Mouse (Mus musculus) B cell, adult 2 months (primary cell): Measurements from ENCODE around the gene Ralgps1.

ENCODE experiments used
- DNase-seq, 2 experiments: peaks; one replicate each; pipeline ENCODE4 v3.0.0; 2022

Ralgps1 gene

DNA sequence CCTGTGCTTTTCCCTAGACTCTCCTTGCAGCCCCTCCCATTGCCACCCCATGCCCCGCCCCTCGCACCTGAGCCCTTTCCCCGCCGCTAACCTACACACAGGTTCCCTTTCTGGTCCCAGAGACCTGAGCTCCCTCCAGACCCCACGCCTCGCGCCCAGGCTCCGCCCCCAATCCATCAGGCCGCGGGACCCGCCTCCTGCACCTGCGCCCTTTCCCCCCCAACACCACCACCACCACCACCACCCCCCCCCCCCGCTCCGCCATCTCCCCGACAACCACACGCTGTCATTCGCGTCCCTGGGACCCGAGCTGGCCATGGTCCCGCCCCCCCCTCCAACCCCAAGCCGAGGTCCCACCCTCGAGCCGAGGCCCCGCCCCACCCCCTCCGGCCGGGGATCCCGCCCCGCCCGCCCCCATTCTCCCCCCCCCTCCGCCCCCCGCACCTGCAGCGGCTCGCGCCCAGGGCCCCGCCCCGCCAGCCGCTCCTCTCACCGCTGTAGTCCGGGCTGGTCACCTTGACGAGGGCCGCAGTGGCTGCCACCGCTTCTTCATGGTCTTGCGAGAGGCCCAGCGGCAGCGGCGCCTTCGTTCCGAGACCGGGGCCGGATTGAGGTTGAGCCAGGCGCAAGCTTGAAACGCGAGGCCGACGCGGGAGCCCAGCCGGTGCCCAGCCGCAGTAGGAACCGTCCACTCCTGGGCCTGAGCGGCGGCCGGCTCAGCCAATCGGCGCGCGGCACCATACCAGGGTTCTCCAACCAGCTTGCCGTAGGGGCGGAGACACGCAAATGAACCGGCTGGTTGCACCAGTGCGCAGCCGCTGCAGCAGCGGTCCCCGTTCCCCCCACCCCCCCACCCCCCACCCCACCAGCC is at the start of gene Ralgps1:
Gene Ralgps1, minus strand, starts transcription at position 710 of the 871 bp plus-strand sequence.
- DNase-seq: peak; percentile 89 to 90

DNA sequence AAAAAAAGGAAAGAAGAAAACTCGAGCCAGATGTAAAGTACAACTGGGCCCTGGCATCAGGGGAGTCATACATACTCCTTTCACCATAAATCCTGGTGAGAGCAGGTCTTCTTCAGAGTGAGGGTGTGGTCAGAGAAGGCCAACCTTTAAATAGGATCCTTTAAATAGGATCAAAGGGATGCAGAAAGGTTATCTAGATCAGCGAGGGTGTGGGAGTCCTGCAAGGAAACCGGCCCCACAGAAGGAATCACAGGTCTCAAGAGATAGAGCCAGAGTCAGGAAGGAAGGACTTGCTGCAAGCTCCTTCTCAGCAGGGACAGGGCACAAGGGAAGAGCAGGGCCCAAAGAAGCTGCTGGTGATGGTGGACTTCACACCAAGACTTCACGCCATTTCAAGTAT is 46.2 kb upstream of the Ralgps1 start:
- no peak for DNase-seq

DNA sequence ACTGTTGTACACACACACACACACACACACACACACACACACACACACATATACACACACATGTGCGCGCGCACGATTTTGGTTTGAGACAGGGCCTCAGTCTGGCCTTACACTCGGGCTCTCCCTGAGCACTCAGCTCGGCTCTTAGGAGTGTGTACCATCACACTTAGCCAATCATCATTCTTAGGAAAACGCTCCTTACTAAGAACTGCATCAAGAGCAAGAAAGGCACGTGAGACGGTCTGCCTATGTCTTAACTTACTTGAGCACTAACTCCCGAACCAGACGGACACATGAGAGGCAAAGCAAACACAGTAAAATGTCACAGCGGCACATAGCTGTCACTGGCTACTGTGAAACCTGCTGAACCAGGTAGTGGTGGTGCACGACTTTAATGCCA is 42.7 kb upstream of the Ralgps1 start:
- DNase-seq: no peak

DNA sequence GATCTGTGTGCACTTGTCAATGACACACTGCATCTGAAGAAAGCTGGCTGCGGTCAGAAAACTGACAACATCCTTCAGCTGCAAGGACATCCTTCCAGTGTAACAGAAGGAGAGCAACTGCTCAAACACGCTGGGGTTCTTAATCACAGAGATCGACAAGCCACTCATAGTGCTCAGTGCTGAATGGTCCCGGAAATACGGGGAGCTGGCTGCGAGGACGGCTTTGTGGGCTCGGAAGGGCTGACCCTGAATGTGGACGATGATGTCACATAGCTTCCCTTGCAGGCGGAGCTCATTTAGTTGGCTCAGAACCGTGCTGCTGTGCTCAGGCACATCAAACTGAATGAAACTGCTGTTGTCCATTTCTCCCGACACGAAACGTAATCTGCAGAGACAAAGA is 40.8 kb upstream of the Ralgps1 start:
- DNase-seq: no peak

DNA sequence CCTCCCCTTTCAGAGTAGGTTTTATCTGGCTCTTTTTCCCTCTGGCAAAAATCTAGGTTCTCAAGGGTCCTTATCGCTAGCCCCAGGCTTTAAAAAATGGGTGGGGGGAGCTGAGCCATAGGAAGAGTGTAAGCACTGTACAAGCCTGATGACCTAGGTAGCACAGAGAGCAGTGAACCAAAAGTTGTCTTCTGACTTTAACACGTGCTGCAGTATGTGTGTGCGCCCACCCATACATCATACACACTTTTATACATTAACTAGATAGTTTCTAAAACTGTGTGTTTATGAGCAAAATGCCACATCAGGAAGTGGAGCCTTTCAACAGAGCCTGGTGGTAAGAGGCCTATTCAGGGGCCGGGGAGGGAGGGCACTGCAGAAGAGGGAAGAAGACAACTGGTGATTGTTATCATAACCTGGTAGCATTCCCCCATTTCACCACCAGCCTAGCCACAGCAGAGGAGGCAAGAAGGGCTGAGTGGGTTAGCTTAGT is 32.3 kb upstream of the Ralgps1 start:
- DNase-seq: no peak

DNA sequence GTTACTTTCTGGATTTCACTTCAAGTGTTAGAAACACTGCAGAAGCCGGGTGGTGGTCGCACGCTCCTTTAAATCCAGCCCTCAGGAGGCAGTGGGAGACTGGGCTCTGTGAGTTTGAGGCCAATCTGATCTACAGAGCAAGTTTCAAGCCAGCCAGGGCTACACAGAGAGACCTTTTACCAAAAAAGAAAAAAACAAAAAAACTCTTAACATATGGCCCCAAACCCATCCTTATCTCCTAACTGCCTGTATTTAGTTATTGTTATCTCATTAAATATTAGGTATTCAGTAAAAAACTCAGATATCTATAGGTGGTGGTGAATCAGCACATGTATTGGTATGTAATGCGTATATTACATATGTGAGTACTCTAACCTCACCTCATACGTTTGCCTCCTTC is 31.4 kb upstream of the Ralgps1 start:
- no peak for DNase-seq

DNA sequence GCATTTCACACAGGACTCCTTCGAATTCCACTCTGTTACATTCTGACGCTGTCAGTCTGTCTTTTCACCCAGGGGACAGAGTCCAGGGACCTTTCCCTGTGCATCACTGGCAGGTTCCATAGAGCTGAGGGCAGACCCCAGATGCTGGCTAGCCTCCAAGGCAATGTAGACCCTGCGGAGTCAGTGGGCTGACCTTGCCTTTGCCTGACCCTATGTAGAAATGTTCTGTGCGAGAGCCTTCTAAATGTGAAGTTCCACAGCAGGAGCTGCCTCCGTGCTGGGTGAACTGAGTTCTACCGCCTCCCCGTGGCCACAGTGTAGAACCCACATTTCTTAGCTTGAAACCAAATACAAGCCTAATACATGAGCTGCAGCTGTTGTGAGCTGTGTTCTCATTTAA is 30.9 kb upstream of the Ralgps1 start:
- peak; percentile 56 to 59 for DNase-seq

DNA sequence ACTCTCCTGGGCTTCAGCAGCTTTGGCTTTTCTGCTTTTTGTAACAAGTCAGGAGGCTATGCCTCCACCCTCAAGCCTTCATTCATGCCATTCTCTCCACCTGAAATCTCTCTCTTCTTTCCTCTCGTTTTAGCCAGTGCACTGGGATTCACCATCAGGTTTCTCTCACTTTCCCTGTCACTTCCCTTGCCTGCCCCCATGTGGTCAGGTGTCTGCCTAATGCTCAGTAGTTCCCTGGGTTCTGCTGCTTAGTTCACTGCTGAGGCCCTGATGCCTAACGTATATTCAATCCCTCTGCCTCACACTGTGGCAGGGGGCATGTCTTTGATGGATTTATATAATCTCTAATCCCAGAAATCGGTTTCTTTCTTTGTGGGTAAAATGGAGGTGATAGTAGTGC is 29.9 kb upstream of the Ralgps1 start:
- no peak for DNase-seq

DNA sequence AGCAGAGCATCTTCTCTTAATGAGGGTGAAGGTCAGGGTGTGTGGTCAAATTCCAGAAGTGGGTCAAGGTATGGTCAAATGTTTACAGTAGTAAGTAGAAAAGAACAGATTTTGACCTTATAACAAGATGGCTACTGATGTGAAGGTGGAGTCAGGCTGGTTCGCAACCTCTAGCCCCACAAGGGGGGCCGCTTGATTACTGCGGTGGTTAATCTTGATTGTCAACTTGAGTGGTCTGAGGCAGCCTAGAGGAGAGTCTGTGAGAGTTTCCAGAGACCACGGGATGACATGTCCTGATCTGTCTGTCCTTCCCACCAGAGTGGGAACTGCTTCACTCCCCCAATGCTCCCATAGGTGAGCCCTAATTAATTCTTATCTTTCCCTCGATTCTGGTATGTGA is 29.3 kb upstream of the Ralgps1 start:
- DNase-seq: no peak

DNA sequence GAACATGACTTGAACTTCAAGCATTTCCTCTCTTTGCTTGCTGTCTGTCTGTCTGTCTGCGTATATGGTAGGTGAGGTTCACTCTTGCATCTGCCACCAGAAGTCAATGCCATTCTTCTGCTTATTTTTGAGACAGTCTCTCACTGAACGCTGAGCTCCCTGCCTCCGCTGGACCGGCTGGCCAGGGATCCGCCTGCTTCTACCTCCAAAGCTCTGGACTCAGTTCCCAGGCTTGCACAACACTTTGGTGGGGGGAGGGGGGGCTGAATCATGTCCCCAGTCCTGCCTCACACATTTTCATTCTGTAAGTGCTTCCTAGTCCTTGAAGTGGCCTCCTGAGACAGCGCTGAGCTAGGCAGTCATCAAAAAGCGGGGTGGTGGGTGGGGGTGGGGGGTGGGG is 27.8 kb upstream of the Ralgps1 start:
- no peak for DNase-seq

DNA sequence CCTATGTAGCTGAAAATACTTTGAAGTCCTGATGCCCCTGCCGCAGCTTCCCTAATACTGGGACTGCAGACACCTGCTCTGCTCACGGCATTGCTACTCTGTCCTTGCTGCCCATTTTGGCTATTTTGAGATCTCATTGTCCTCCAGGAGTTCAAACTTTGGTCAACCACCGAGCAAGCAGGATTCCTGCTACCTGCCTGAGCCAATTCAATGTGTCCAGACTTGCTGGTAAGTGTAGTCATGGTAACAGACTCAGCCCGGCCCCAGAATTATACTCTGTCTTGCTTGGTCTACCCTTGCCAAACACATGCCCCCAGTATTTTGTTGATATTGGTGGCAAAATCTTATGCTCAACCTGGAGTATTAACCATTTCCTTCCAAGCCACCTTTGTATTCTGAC is 25.8 kb upstream of the Ralgps1 start:
- no peak for DNase-seq

DNA sequence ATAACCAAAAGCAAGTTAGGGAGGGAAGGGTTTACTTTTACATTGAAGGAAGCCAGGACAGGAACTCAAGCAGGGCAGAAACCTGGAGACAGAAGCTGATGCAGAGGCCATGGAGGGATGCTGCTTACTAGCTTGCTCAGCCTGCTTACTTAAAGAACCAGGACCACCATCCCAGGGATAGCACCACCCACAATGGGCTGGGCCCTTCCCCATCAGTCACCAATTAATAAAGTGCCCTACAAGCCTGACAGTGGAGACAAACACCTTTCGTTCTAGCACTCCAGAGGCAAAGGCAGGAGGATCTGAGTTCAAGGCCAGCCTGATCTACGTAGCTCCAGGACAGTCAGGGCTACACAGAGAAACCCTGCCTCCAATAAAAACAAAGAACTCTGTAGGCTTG is 23.8 kb upstream of the Ralgps1 start:
- DNase-seq: no peak

DNA sequence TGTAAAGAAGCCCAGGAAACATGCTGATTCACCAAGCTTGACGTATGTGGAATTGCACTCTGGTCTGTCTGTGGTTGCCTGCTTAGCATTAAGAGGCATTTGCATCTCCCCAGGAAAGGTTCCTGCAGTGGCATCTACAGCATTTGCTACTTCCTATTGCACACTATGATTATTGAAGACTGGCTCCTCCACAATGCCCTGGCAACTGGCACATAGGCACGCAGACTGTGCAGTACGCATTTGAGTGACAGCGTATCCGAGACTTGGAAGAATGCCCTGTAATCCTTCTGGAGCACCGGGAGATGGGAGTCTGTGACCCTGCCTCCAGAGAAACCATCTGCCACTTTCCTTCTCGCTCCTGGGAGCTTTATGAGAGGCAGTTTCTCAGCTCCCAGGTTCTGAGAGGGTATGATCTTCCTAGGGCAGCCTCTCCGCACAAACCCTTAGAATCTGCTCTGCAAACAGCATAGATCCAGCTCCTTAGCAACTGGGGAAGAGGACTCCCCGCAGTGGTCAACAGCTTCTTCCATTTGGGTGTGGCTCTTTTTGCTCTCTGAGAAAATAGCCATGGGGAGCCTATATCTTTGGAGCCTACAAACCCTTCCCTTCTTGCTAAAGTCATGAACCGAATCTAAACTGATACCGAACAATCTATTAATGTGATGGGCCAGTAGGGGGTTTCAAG is 22.8 kb upstream of the Ralgps1 start:
- DNase-seq: no peak

DNA sequence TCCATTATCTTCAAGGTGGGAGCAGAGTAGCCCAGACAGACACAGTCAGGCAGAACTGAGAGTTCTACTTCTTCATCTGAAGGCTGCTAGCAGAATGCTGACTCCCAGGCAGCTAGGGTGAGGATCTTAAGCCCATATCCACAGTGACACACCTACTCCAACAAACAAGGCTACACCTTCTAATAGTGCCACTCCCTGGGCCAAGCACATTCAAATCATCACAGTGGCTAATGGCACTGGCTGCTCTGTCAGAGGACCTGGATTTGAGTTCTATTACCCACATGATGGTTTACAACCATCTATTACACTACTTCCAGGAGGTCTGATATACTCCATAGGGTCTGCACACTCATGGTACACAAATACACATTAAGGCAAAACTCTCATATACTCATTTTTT is 21.7 kb upstream of the Ralgps1 start:
- no peak for DNase-seq

DNA sequence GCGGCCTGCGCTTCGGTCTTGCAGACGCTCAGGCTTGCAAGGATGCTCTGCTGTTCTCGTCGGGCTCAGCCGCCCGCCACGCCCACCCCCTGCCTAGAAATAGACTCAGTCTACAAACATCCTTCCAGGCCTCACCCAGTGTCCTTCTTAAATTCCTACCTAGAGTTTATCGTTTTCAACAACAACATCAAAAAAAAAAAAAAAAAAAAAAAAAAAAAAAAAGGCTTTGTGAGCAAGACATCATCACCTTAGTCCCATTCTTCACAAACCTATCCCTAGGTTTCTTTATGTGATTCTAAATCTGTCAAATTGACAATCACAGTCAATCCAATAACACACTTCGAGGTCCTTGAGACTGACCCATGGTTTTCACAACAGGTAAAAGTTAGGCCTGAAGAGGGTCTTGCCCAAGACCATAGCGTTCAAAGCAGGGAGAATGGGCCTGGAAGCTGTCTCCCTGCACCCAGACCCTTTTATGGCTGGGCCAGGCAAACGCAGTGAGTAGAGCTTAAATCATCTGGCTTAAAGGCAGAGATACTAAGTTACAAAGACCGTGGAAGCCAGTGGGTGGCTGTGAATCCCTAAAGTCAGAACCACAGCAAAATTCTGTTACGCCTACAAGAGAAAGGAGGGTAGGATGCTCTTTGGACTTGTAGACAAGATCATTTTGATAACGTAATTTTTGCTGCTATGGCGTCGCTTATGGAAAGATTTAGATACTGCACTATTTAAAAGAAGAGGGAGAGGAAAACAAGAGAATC is 542 bp upstream of the Ralgps1 start:
- no peak for DNase-seq

DNA sequence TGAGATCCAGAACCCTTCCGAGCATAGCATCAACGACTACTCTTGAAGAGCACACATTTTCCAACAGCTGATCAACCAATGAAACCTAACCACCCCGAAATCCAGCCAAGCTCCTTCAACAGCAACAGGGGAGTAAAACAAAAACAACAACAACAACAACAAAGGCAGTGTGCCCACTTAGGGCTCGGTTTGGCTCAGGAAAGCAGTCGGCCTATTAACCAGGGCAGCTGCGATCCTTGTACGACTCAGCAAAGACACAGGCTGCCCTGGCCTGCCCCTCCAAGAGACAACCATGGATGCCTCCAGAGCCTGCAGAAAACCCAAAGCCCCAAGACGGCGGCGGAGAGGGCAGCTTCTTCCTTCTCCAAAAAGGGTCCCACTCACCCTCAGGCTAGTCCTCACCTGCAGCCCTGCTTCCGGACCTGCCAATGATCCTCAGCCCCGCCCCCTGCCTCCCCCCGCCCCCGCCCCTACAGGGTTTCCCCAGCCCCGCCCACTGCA is 960 bp downstream of the Ralgps1 start:
- DNase-seq: no peak

DNA sequence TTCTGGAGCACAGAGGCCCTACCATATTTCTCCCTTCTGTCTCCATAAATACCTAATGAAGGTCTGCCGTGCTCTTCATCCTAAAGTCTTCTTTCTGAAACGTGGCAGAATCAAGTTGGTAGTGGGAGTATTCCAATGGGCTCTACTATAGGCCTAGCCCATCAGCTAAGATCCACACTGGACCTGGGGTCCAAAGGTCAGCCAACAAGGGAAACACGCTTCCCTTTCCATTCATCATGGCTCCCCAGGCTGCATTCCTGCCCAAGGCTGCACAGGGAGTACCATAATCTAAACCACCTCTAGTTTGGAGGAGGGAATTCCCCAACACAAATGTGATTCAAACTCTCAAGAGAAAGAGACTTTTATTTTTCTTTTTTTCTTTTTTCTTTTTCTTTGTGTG is 1.8 kb downstream of the Ralgps1 start:
- DNase-seq: no peak

DNA sequence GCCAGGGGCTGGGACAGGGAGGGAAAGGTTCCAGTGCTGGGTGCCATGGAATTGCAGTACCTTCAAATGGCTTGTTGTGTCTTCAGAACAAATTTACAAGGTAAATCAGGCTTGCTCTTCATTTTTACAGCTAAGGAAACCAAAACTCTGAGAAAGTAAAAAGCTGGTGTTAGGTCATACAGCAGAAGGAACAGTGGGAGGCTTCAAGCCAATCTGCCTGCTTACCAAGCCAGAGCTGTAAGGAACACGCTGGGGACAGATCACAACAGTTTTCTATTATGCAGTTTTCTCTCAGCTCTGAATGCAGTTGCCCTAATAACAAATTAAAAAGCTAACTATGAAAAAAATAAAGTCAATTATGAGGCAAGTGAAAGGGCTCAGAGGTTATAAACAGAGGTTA is 2.8 kb downstream of the Ralgps1 start:
- no peak for DNase-seq

DNA sequence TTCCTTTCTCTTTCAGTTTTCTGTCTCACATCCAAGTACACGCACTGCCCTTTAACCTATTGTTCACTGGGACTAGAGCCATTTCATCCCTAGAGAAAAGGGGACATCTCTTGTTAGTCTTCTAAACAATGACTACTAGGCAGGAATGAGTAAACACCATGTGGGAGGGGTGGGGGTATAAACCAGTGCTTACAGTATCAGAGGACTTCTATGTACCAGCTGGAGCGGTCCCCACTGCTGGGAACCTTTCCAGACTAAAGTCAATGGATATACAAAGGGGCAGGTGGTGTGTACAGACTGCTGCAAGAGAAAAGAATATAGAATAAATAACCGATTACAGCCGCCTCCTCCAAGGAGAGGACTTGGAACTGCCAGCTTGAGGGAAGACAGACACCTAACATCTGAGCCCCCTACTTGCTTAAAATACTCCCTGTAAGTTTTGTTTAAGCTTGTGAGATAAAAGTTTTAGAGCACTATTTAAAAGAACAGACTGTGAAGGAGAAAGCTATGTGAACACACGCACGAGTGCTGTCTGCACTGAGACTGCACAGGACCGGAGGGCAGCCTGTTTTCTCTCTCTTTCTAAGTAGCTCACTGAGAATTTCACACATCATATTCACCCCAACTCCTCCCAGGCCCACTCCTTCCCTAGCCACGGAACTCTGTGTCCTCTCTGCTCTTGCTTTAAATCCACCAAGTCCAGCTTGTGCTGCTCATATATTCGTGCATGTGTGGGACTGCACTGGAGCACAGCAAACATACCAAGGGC is 5.4 kb downstream of the Ralgps1 start:
- DNase-seq: no peak

DNA sequence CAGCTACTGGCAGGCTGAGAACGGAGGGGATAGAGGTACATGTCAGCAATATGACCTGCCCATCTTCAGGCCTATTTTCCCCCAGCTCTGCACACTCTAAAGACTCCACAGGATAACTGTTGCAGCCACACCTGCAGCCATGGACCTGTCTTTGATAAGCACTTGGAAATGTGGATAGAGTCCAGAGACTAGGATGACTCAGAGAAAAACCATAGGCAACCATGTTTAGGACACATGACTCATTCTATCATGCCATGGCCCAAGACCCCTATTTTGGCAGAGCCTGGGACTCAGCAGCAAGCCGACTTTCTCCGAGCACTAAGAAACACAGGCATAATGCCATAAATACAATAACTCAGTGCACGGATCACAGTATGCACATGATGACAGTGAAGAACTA is 6.6 kb downstream of the Ralgps1 start:
- DNase-seq: no peak

DNA sequence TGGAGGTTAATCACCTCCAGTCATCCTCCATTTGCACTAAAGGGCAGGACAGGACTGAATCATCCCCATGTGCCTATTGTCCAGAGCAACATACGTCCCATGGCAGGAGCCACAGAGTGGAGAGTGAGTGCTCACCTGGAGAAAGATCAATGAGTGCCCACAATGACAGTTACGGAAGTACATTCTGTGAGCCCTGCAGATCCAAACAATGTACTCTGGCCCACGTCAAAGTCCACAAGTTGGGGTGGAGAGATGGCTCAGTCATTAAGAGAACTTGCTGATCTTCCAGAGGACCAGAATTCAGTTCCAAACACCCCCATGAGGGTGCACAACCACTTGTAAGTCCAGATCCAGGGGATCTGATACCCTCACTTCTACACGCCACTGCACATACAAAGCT is 7.4 kb downstream of the Ralgps1 start:
- no peak for DNase-seq

DNA sequence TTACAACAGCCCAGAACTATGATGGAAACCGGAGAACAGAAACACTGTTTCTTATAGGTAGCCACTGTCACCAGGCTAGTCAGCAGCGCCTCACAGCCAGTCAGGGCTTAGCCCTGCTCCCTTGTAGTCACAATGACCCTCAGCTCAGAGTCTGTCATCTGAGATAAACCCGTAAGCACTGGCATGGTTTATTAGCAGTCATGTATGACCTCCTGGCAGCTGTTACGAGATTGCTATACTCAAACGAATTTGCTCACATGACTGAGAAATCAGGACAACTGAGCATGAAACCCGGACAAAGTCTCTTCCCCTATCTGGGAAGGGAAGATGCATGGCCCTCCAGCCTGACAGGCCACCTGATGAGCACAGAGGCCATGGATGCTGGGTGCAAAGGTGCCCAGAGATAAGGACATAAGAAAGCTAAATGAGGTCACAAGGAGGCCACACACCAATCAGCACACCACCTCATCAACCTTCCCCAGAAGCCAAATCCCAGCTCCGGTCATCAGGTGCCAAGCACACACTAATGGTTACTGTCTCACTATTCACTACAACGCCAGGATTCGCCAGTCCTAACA is 10.1 kb downstream of the Ralgps1 start:
- no peak for DNase-seq
